Mouse (Mus musculus) lung, adult 2 months (tissue): ENCODE data around the gene Magi1.

Source experiments
- CTCF ChIP-seq: fragments of 200-500 bp; IDR thresholded peaks from 2 replicates; pipeline ENCODE4 v1.5.1; 2011; ENCODE audit warnings: mild to moderate bottlenecking, low read length, control low read depth; ENCODE audit not compliant: insufficient read depth
- POLR2A ChIP-seq: fragments of 200-500 bp; IDR thresholded peaks from 2 replicates; pipeline ENCODE4 v1.6.1; 2011; ENCODE audit warnings: low read depth, mild to moderate bottlenecking, control low read depth, low read length, borderline replicate concordance; ENCODE audit errors: extremely low read depth

DNA sequence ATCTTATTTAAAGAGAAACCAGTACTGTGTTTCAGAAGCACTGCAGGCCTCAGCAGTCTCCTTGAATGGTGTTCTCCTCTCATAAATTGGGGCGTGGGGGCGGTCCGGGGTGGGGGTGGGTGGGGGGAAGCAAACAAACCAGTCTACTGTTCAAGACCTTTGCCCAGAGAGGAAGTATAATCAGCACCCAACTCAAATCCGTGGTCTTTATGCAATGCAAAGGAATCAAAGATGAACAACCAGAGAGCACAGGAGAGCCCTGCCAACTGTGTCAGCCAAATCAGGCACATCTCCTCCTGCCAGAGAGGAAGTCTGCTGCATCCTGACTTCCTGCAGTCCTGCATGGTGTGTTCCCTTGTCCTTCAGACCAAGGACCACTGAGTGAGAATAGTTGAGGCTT lies 65.6 kb downstream of the Magi1 start:
- TF ChIP-seq CTCF (no peak), POLR2A (no peak)
